Mouse (Mus musculus) embryonic facial prominence, embryonic 14.5 days (tissue): ENCODE results near the gene Tlk2. TPM values are rescaled to one million over a fixed set of nuclear protein-coding genes. Genes with fewer than 3 reads are reported as not detected.

Source experiments
- ATAC-seq: fragments of 200-750 bp; cut with Nextera tagmentation; 2 replicates; pipeline ENCODE4 v1.8.0; 2017; ENCODE audit warnings: low read depth, moderate number of reproducible peaks, moderate TSS enrichment
- DNase-seq: peaks from one replicate; pipeline ENCODE4 v3.0.0-alpha.2; 2015; ENCODE audit warnings: low spot score
- H3K27ac ChIP-seq: fragments of 300-500 bp; sonication (generic); replicated peaks from 2 replicates; pipeline ENCODE4 v1.5.1; 2014; ENCODE audit warnings: low read depth, mild to moderate bottlenecking, low read length, moderate library complexity
- H3K27me3 ChIP-seq: fragments of 300-500 bp; sonication (generic); replicated peaks from 2 replicates; pipeline ENCODE4 v1.6.1; 2014; ENCODE audit warnings: low read length; ENCODE audit not compliant: control insufficient read depth, insufficient read depth
- H3K36me3 ChIP-seq: fragments of 300-500 bp; sonication (generic); 2 replicates; pipeline ENCODE4 v1.6.1; 2014; ENCODE audit warnings: low read length, mixed read lengths; ENCODE audit not compliant: control insufficient read depth, insufficient read depth
- H3K4me1 ChIP-seq: fragments of 300-500 bp; sonication (generic); 2 replicates; pipeline ENCODE4 v1.6.1; 2014; ENCODE audit warnings: antibody characterized with exemption, low read length; ENCODE audit not compliant: control insufficient read depth, insufficient read depth
- H3K4me2 ChIP-seq: fragments of 300-500 bp; sonication (generic); 2 replicates; pipeline ENCODE4 v1.6.1; 2014; ENCODE audit warnings: low read depth, mild to moderate bottlenecking, low read length, moderate library complexity, mixed read lengths
- H3K4me3 ChIP-seq: fragments of 300-500 bp; sonication (generic); 2 replicates; pipeline ENCODE4 v1.5.1; 2014; ENCODE audit warnings: low read depth, mild to moderate bottlenecking, low read length
- H3K9ac ChIP-seq: fragments of 300-500 bp; sonication (generic); 2 replicates; pipeline ENCODE4 v1.6.1; 2014; ENCODE audit warnings: low read depth, mild to moderate bottlenecking, low read length, moderate library complexity, mixed read lengths
- H3K9me3 ChIP-seq: fragments of 300-500 bp; sonication (generic); 2 replicates; pipeline ENCODE4 v1.6.1; 2016; ENCODE audit warnings: low read length; ENCODE audit not compliant: control insufficient read depth
- WGBS: fragments of 180-500 bp; shearing (Covaris S2); extraction: QIAGEN DNeasy Blood & Tissue Kit; methylation state at CpG from one replicate; pipeline ENCODE4 v1.1.7; 2014; 5-methylcytosine and 5-hydroxymethylcytosine counted together
- polyA plus RNA-seq: library from polyadenylated mRNA; unstranded; fragments of >200 nt; fragmentation: Nextera tagmentation; extraction: Ambion mirVana; gene quantifications from 2 replicates; pipeline ENCODE4 v1.2.1, GENCODE M21; 2014

Gene Tlk2
- polyA plus RNA-seq, 1 experiment from 2014 or later, result 26.3 TPM

DNA sequence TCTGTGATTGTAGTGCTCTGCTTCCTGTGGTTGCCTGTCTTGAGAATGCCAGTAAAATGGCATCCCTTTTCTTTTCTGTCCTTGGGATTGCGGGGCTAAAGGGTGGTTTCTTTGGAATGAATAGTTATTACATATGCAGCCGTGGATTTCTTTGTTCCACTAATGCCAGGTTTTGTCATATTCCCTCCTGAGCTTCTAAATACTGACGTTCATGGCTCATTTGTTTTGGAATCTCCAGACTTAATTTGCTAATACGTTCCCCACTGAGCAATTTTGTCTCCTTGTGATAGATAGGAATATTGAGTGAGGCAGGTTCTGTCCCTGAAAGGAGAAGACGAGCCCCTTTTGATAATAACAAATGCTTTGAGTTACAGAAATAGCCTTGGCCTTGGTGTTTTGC is 82.5 kb downstream of the Tlk2 start:
- ATAC-seq (no peak), DNase-seq (no peak)
- H3K36me3 ChIP-seq, result peaks cover 48% of the 10 kb centered on the region
- H3K9ac ChIP-seq, result no peak overlapping the region
- H3K27me3 ChIP-seq, result no peaks in the 10 kb centered on the region
- no peak overlapping the region for H3K4me2 ChIP-seq
- H3K9me3 ChIP-seq, result no peaks in the 10 kb centered on the region
- H3K4me1 ChIP-seq, result no peaks in the 10 kb centered on the region
- H3K27ac ChIP-seq, result peak overlapping the region; percentile 9
- WGBS, result 61% methylated on average over 5 of the region's 5 CpGs
- no peak overlapping the region for H3K4me3 ChIP-seq

DNA sequence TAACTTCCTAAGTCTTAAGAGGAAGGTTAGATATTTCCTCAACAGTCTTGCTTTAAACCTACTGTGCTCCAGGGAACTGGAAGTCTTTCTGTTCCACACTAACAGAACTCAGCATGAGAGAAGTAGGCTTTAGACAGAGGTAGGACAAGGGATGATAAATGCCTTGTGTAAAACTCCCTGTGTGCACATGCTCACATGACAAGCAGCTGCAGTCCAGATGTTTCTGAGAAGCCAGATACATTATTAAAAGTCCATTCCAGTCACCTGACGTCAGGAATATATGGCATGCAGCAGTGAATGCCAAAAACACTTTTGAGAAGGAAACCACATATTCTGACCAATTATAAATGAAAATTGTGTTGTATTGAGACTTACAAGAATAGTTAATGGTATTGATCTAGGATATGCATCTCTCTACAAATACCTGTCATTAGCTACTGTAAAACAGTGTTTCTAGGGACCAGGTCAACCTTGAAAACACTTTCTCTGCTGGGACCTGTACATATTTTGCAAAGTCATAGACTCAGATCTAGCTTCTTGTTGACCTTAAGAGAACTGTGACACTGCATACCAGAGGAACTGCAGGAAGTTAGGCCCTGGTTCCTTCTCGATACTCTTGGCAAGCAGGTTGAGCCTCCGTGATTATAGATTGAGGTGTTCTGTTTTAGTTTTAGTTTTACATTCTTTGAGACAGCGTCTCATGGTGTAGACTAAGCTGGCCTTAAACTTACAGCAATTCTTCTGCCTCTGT is 83.2 kb downstream of the Tlk2 start:
- WGBS, result 58% methylated on average over 4 of the region's 4 CpGs
- Histone ChIP-seq H3K27ac (0 out of 2 replicates have a peak overlapping the region, but pooled peaks have one; percentile 9), H3K4me2 (no peak overlapping the region), H3K9me3 (no peaks in the 10 kb centered on the region), H3K9ac (no peak overlapping the region), H3K4me3 (no peak overlapping the region), H3K27me3 (no peaks in the 10 kb centered on the region), H3K4me1 (no peaks in the 10 kb centered on the region), H3K36me3 (peaks cover 49% of the 10 kb centered on the region)
- DNase-seq (peak; percentile 74), ATAC-seq (no peak)

DNA sequence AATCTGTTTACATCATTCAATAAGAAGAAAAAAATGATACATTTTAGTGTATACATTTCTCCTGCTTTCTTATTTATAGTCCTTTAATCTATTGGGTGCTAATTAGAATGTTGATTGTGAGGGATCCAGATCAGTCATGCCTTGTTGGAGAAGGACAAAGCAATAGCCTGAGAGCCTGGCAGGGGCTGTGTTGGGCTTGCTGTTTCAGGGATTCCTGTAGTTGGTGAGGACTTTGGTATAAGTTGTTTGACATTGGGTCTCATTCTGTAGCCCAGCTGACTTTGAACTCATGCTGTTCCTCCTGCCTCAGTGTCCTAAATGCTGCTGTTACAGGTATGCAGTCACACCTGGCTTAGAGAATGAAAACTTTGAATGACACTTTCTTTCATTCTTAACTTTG is 85.9 kb downstream of the Tlk2 start:
- H3K9ac ChIP-seq, result no peak overlapping the region
- no peaks in the 10 kb centered on the region for H3K27me3 ChIP-seq
- no peak overlapping the region for H3K27ac ChIP-seq
- H3K9me3 ChIP-seq, result no peaks in the 10 kb centered on the region
- H3K4me1 ChIP-seq, result no peaks in the 10 kb centered on the region
- no peak overlapping the region for H3K4me2 ChIP-seq
- no peak overlapping the region for H3K4me3 ChIP-seq
- ATAC-seq (no peak), DNase-seq (no peak)
- peaks cover 52% of the 10 kb centered on the region for H3K36me3 ChIP-seq

DNA sequence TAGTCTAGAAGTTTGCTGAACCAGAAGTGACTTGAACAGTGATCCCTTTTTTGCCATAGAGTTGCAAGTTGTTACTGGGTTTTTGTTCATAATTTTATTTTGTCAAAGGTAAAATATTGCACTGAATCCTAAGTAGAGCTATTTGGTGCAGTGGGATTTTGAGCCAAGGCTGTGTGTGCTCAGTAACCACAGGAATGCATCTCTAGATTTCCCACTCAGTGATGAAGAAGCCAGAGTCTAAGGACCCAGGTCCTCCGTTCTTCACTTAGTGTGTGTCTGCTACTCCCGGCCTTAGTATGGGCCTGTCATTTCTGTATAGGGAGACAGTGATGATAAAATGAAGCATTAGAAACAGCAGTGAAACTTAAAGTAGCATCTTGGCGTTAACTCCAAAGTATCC is 86.4 kb downstream of the Tlk2 start:
- Histone ChIP-seq H3K4me2 (no peak overlapping the region), H3K27ac (no peak overlapping the region), H3K4me1 (no peaks in the 10 kb centered on the region), H3K27me3 (no peaks in the 10 kb centered on the region), H3K9me3 (no peaks in the 10 kb centered on the region), H3K9ac (no peak overlapping the region), H3K36me3 (peaks cover 56% of the 10 kb centered on the region), H3K4me3 (no peak overlapping the region)
- WGBS, result 74% methylated on average over 3 of the region's 3 CpGs
- ATAC-seq (no peak), DNase-seq (peak; percentile 26)

DNA sequence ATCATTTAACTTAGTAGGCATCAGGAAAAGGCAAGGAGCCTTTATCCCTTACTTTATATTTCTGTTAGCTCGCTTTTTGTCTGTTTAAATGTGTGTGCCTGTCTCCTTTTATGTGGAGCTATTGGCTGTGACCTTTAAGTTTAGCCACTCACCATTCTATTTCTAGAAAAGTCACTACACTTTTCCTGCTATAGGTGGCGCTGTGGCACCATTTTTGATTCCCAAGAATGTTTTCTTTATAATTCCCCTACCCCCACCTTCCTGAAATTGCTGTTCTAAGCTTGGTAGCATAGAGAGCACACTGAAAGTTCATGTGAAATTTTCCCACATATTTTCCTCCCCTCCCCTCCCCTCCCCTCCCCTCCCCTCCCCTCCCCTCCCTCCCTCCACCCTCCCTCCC is 91.5 kb downstream of the Tlk2 start:
- ATAC-seq (no peak), DNase-seq (peak; percentile 74)
- no peaks in the 10 kb centered on the region for H3K4me1 ChIP-seq
- H3K36me3 ChIP-seq, result peaks cover 62% of the 10 kb centered on the region
- no peak overlapping the region for H3K4me2 ChIP-seq
- H3K27me3 ChIP-seq, result no peaks in the 10 kb centered on the region
- no peak overlapping the region for H3K4me3 ChIP-seq
- no peak overlapping the region for H3K9ac ChIP-seq
- no peak overlapping the region for H3K27ac ChIP-seq
- 17% methylated on average over 2 of the region's 2 CpGs for WGBS
- no peaks in the 10 kb centered on the region for H3K9me3 ChIP-seq

DNA sequence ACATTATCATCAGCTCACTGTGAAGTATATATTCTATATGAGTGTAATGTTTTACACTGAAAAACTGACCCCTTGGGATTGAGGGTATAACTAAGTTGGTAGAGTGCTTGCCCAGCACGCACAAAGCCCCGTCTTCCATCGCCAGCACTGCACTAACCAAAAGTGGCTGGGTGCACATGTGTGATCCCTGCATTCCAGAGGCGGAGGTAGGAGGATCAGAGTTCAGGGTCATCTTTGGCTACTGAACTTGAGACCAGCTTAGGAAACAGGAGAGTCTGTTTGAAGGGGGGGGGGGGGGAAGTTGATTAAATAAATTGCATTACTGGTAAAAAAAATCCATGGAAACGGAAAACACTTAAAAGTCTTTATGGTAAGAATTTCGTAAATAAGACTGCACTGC is 101.8 kb downstream of the Tlk2 start:
- H3K9ac ChIP-seq, result no peak overlapping the region
- H3K4me2 ChIP-seq, result no peak overlapping the region
- DNase-seq (no peak), ATAC-seq (no peak)
- no peak overlapping the region for H3K4me3 ChIP-seq
- no peak overlapping the region for H3K27ac ChIP-seq
- 59% methylated on average over 6 of the region's 6 CpGs for WGBS
- peaks cover 75% of the 10 kb centered on the region for H3K36me3 ChIP-seq
- H3K4me1 ChIP-seq, result peaks cover 13% of the 10 kb centered on the region; the same call in 1 of the 2 replicates
- no peaks in the 10 kb centered on the region for H3K9me3 ChIP-seq
- no peaks in the 10 kb centered on the region for H3K27me3 ChIP-seq

DNA sequence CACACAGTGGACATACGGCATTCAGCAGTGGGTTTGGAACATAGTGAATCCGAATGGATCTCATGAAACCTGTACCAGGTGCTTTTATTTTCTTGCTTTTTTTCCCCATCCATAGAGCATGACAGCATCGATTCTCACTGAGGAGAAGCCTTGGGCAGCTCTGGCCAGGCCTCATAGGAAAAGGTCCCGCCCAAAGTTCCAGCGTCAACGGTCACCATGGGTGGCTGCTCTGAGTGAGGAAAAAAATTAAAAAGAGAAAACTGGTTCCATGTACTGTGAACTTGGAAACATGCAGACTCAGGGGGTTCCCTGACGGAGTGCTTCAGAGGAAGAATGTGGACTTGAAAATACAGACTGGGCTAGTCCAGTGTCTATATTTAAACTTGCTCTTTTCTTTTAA is 102.7 kb downstream of the Tlk2 start:
- ATAC-seq (no peak), DNase-seq (no peak)
- no peak overlapping the region for H3K4me2 ChIP-seq
- 0 out of 2 replicates have a peak overlapping the region, but pooled peaks have one; percentile 69 for H3K27ac ChIP-seq
- H3K9ac ChIP-seq, result no peak overlapping the region
- H3K4me3 ChIP-seq, result no peak overlapping the region
- H3K9me3 ChIP-seq, result no peaks in the 10 kb centered on the region
- H3K36me3 ChIP-seq, result peaks cover 69% of the 10 kb centered on the region
- H3K4me1 ChIP-seq, result peaks cover 17% of the 10 kb centered on the region
- H3K27me3 ChIP-seq, result no peaks in the 10 kb centered on the region
- WGBS, result 61% methylated on average over 7 of the region's 7 CpGs

DNA sequence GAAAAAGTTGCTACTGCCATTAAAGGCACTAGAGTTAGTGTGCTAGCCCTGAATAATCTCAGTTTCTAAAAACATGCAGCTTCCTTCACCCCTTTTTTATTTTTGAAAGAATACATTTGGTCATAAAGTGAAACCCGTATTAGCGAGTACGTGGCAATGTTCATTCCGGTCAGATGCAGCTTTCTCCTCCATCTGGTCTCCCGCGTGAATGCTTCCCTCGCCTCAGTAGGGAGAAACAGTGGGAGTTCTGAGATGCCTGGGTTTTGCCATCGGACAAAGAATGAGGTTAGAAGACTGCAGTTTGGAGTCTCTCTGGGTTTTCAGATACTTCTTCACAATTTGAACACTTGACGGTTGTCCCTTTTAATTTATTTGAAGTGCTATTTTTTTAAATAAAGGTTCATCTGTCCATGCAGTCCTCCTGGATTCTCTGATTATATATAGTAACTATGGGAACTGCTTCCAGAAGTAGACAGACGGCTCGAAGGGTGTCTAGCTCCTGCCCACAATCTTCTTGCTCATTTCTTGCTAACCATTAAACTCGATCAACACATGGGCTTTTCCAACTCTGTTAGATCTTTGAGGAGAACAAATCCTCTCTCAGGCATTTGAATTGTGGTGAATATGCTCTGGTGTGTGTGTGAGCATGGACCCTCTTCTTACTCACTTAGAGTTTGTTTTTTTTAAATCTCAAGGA is 103.3 kb downstream of the Tlk2 start:
- Histone ChIP-seq H3K27me3 (no peaks in the 10 kb centered on the region), H3K9ac (no peak overlapping the region), H3K36me3 (peaks cover 67% of the 10 kb centered on the region), H3K4me3 (no peak overlapping the region), H3K9me3 (no peaks in the 10 kb centered on the region), H3K4me2 (no peak overlapping the region), H3K27ac (peak overlapping the region; percentile 69), H3K4me1 (peaks cover 17% of the 10 kb centered on the region)
- WGBS, result 41% methylated on average over 12 of the region's 12 CpGs
- no peak for DNase-seq
- ATAC-seq, result no peak

DNA sequence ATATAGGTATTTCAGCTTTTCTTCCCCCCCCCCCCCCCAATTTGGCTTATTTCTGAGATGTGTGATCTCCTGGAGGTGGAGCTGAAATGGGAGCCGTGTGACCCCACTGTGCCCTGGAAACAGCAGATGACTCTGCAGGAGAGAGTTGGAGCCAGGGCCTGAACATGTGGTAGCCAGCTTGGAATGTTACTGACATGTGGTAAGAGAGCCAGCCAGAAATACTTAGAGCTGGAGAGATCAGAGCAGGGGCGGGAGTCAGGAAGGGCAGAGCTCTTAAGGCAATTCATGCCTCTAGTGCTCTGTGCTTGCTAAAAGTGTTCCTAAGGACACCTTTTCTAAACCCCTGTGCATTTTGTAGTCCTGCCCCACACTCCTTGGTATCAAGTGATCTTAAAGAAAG is 103.9 kb downstream of the Tlk2 start:
- H3K4me2 ChIP-seq, result no peak overlapping the region
- H3K9ac ChIP-seq, result no peak overlapping the region
- peaks cover 67% of the 10 kb centered on the region for H3K36me3 ChIP-seq
- no peaks in the 10 kb centered on the region for H3K9me3 ChIP-seq
- peaks cover 17% of the 10 kb centered on the region for H3K4me1 ChIP-seq
- no peaks in the 10 kb centered on the region for H3K27me3 ChIP-seq
- WGBS, result 10% methylated on average over 2 of the region's 2 CpGs
- H3K4me3 ChIP-seq, result no peak overlapping the region
- DNase-seq (peak; percentile 89), ATAC-seq (peak; percentile 88)
- peak overlapping the region; percentile 69 for H3K27ac ChIP-seq
